Mouse (Mus musculus): ENCODE measurements around the gene Hk2. TPM values are rescaled to one million over a fixed set of nuclear protein-coding genes. Genes with fewer than 3 reads are reported as not detected.

Hk2 gene
- total RNA-seq, 2 experiments from 2014 or later = 2.9 to 4.1 TPM

GRCm38 (mm10) chr6:82753061-82753460 lies 21.2 kb downstream of the Hk2 start:
- Histone ChIP-seq H3K4me3 (no peak overlapping the region), H3K27ac (no peak overlapping the region)
- DNase-seq (ENCODE audit: extremely low spot score in 1 of 2, low spot score in 2 of 2) = no peak
- TF ChIP-seq CTCF (IDR thresholded peaks at IDR 0.05) = no peak
- intact Hi-C loops (cut with DNase I) = no loop called here

DNA sequence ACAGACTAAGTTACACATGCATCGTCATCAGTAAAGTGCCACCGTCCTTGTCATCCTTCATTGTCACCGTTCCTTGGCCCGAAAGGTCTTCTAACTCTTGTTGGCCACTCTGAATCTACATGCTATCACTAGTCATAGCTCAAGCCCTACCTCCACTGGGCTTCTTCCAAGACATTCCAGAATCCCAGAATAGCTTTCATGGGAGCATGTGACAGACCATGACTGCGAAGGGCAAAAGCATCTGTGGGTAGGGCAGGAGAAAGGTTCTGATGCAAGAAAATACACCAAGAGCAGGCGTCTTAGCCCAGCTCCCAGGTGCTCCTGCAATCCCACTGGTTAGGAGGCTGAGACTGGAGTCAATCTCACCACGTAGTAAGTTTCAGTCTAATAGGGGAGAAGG lies 22.5 kb downstream of the Hk2 start:
- H3K27ac ChIP-seq = no peak overlapping the region
- DNase-seq (ENCODE audit: extremely low spot score in 1 of 2, low spot score in 2 of 2) = no peak
- H3K4me3 ChIP-seq = no peak overlapping the region
- TF ChIP-seq CTCF (IDR thresholded peaks at IDR 0.05) = no peak
- intact Hi-C loops (cut with DNase I) = no loop called here

- no peak overlapping the region for H3K4me3 ChIP-seq
- no peak for TF ChIP-seq CTCF (IDR thresholded peaks at IDR 0.05)
- no peak for DNase-seq (ENCODE audit: extremely low spot score in 1 of 2, low spot score in 2 of 2)
- no peak overlapping the region for H3K27ac ChIP-seq
- intact Hi-C loops (cut with DNase I) = no loop called here
Observed at GRCm38 (mm10) chr6:82751031-82751430, 23.2 kb downstream of the Hk2 start.

DNA sequence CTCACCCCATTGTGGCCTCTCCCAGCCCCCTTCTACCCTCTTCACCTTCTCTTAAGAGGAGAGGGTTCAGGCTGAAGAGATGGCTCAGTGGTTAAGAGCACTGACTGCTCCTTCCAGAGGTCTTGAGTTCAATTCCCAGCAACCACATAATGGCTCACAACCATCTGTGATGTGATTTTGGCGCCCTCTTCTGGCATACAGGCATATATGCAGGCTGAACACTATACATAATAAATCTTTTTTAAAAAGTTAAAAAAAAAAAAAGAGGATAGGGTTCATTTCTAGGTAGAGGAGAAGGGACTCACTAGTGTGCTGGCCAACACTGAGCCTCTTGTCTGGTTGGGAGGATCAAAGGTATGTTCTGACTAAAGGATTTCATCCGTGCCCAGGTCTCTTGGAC lies 24.2 kb downstream of the Hk2 start:
- intact Hi-C loops (cut with DNase I) = no loop called here
- peak; percentile 23 for TF ChIP-seq CTCF (IDR thresholded peaks at IDR 0.05)
- no peak for DNase-seq (ENCODE audit: extremely low spot score in 1 of 2, low spot score in 2 of 2)
- Histone ChIP-seq H3K27ac (no peak overlapping the region), H3K4me3 (no peak overlapping the region)

DNA sequence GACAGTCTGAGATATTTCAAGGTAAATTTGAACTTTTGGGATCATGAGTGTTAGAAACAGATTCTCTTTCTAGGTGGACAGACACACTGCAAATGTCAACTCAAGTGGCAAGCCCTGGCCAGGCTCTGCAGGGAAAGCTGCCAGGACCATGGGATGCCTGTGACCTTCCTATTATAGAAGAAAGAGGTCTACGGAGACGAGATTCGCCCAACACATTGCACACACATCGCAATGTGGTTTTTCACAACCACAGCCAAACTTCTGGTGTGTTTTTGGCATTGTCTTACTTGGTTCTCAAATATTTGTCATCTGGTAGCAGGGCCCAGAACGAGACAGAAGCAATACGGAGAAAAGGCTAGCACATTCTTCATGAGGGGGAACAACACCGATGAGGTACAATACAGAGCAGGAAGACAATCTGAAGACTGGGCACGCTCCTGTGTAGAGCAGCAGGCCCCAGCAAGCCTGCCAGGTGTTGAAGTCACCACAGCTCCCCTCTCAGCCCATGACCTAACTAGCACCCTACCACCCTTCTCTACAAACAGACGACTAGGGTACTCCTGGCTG lies 26.1 kb downstream of the Hk2 start:
- Histone ChIP-seq H3K4me3 (no peak overlapping the region), H3K27ac (no peak overlapping the region)
- intact Hi-C loops (cut with DNase I) = no loop called here
- no peak for TF ChIP-seq CTCF (IDR thresholded peaks at IDR 0.05)
- DNase-seq (ENCODE audit: extremely low spot score in 1 of 2, low spot score in 2 of 2) = no peak

- Histone ChIP-seq H3K4me3 (no peak overlapping the region), H3K27ac (no peak overlapping the region)
- no peak for DNase-seq (ENCODE audit: extremely low spot score in 1 of 2, low spot score in 2 of 2)
- TF ChIP-seq CTCF (IDR thresholded peaks at IDR 0.05) = no peak
- intact Hi-C loops (cut with DNase I) = no loop called here
Observed at GRCm38 (mm10) chr6:82747085-82747484, 27.2 kb downstream of the Hk2 start.

- Histone ChIP-seq H3K4me3 (no peak overlapping the region), H3K27ac (no peak overlapping the region)
- no peak for TF ChIP-seq CTCF (IDR thresholded peaks at IDR 0.05)
- intact Hi-C loops (cut with DNase I) = no loop called here
- DNase-seq (ENCODE audit: extremely low spot score in 1 of 2, low spot score in 2 of 2) = no peak
Observed at GRCm38 (mm10) chr6:82744553-82744952, 29.7 kb downstream of the Hk2 start.

- no peak overlapping the region for H3K4me3 ChIP-seq
- TF ChIP-seq CTCF (IDR thresholded peaks at IDR 0.05) = no peak
- H3K27ac ChIP-seq = no peak overlapping the region
- no peak for DNase-seq (ENCODE audit: extremely low spot score in 1 of 2, low spot score in 2 of 2)
- intact Hi-C loops (cut with DNase I) = loop anchor here (2.0 kb wide), 3 partner anchors 103 to 229 kb away; no protein-coding TSS in a partner anchor
Observed at GRCm38 (mm10) chr6:82741518-82741880, 32.8 kb downstream of the Hk2 start.

DNA sequence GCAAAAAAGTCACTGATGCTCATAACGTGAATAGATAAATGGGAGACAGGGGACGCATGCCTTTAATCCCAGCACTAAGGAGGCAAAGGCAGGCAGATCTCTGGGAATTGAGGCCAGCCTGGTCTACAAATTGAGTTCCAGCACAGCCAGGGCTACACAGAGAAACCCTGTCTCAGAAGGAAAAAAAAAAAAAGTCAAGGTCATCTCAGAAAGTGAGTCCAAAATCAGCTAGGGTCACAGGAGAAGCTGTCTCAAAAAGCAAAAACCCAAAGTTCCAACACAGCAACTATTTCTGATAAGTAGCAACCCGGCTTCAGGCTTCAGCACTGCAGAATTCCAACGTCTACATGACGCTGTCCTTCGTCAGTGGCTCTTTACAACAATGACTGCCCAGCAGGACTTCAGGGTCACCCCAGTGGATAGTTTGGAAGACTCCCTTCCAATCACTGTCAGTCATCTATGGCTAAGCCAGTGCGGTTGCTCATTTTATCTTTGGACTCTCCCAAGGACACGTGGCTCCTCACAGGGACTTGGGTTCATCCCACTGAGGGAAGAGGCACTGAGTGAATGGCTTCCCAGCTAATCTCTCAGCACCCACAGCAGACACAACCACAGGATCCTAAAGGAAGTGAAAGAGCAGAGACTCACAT lies 33.3 kb downstream of the Hk2 start:
- Histone ChIP-seq H3K27ac (no peak overlapping the region), H3K4me3 (no peak overlapping the region)
- no peak for TF ChIP-seq CTCF (IDR thresholded peaks at IDR 0.05)
- DNase-seq (ENCODE audit: extremely low spot score in 1 of 2, low spot score in 2 of 2) = no peak
- intact Hi-C loops (cut with DNase I) = loop anchor here (2.0 kb wide), 3 partner anchors 104 to 230 kb away; no protein-coding TSS in a partner anchor

DNA sequence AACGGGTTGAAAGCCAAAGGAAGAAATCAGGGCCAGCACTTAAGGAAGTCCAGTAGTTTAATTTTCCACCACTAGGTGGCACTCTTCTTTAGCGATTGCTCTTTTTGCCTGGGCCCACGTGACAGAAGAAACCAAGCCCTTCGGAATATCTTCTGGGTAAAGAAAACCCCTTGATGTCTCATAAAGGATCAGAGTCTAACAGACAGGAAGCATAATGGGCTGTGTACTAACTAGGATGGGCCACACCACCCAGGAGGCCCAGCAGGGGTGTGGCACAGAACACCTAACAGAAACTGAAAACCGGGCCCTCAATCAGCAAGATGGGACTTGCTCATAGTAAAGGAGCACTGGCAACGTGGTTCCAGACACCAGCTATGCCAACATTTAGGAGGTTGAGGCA lies 34.0 kb downstream of the Hk2 start:
- intact Hi-C loops (cut with DNase I) = loop anchor here (2.0 kb wide), 3 partner anchors 105 to 231 kb away; no protein-coding TSS in a partner anchor

GRCm38 (mm10) chr6:82737634-82738540 lies 36.4 kb downstream of the Hk2 start:
- Histone ChIP-seq H3K4me3 (no peak overlapping the region), H3K27ac (no peak overlapping the region)
- intact Hi-C loops (cut with DNase I) = no loop called here
- no peak for TF ChIP-seq CTCF (IDR thresholded peaks at IDR 0.05)
- no peak for DNase-seq (ENCODE audit: extremely low spot score in 1 of 2, low spot score in 2 of 2)

More for the DNA sequence above, 34.0 kb downstream of the Hk2 start:
- DNase-seq (ENCODE audit: extremely low spot score in 1 of 2, low spot score in 2 of 2) = peak; percentile 38
- TF ChIP-seq CTCF (IDR thresholded peaks at IDR 0.05) = peak; percentile 77
- Histone ChIP-seq H3K27ac (no peak overlapping the region), H3K4me3 (peak overlapping the region; percentile 27)
